Mouse (Mus musculus) midbrain, embryonic 13.5 days (tissue): ENCODE results near the gene Cox6b1. TPM values are rescaled to one million over a fixed set of nuclear protein-coding genes. Genes with fewer than 3 reads are reported as not detected.

Experiments
- ATAC-seq: fragments of 200-750 bp; cut with Nextera tagmentation; 2 replicates; pipeline ENCODE4 v1.8.0; 2017; ENCODE audit warnings: mild to moderate bottlenecking, moderate TSS enrichment, moderate library complexity
- H3K27ac ChIP-seq: fragments of 300-500 bp; sonication (generic); 2 replicates; pipeline ENCODE4 v1.5.1; 2015; ENCODE audit warnings: inconsistent platforms, mild to moderate bottlenecking, moderate library complexity
- H3K27me3 ChIP-seq: fragments of 300-500 bp; sonication (generic); 2 replicates; pipeline ENCODE4 v1.6.1; 2015; ENCODE audit warnings: mild to moderate bottlenecking, inconsistent platforms
- H3K36me3 ChIP-seq: fragments of 300-500 bp; sonication (generic); 2 replicates; pipeline ENCODE4 v1.6.1; 2015; ENCODE audit warnings: mild to moderate bottlenecking, inconsistent platforms
- H3K4me1 ChIP-seq: fragments of 300-500 bp; sonication (generic); replicated peaks from 2 replicates; pipeline ENCODE4 v1.6.1; 2015; ENCODE audit warnings: inconsistent platforms
- H3K4me2 ChIP-seq: fragments of 300-500 bp; sonication (generic); replicated peaks from 2 replicates; pipeline ENCODE4 v1.6.1; 2015; ENCODE audit warnings: moderate library complexity, mild to moderate bottlenecking, inconsistent platforms
- H3K4me3 ChIP-seq: fragments of 300-500 bp; sonication (generic); replicated peaks from 2 replicates; pipeline ENCODE4 v1.5.1; 2015; ENCODE audit warnings: mild to moderate bottlenecking, inconsistent platforms
- H3K9ac ChIP-seq: fragments of 300-500 bp; sonication (generic); replicated peaks from 2 replicates; pipeline ENCODE4 v1.6.1; 2015; ENCODE audit warnings: mild to moderate bottlenecking, inconsistent platforms
- H3K9me3 ChIP-seq: fragments of 300-500 bp; sonication (generic); 2 replicates; pipeline ENCODE4 v1.6.1; 2016; ENCODE audit warnings: mild to moderate bottlenecking, inconsistent platforms
- WGBS: fragments of 180-500 bp; shearing (Covaris S2); methylation state at CpG from one replicate; pipeline ENCODE4 v1.1.7; 2015; 5-methylcytosine and 5-hydroxymethylcytosine counted together
- polyA plus RNA-seq: library from polyadenylated mRNA; unstranded; fragments of >200 nt; fragmentation: Nextera tagmentation; extraction: Ambion mirVana; gene quantifications from 2 replicates; pipeline ENCODE4 v1.2.1, GENCODE M21; 2015

Cox6b1 gene
- polyA plus RNA-seq, 1 experiment from 2014 or later, result 1,055 TPM

DNA sequence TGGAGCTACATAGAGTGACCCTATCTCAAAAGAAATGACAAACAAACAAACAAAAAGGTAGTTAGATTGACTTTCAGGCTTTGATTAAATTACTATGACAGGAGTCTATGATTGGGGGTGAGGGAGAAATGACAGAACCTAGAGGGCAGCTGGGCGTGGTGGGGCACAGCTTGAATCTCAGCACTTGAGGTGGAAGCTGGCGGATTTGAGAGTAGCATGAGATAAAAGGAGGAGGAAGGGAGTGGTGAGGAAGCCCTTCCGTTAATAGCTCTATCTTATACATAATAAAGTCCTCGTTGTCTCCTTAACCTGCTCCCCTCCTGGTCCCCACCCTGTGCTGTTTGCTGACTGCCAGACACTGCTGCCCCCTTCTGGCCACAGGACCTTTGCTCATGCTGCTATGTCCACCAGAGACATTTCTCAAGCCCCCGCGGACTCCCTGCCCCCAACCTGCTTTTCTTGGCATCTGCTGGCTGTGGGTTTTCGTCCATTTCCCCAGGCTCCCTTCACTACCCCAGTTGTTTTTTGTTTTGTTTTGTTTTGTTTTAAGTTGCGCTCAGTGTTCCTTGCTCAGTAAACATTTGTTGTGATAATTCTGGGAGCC is 18.1 kb downstream of the Cox6b1 start:
- 33% methylated on average over 8 of the region's 8 CpGs for WGBS
- no peaks in the 10 kb centered on the region for H3K9me3 ChIP-seq
- no peaks in the 10 kb centered on the region for H3K27me3 ChIP-seq
- peak; percentile 55; the same call in 1 of the 2 replicates for ATAC-seq
- no peak overlapping the region for H3K27ac ChIP-seq
- no peak overlapping the region for H3K4me2 ChIP-seq
- no peak overlapping the region for H3K4me3 ChIP-seq
- H3K36me3 ChIP-seq, result no peaks in the 10 kb centered on the region
- no peak overlapping the region; the same call in 1 of the 2 replicates for H3K9ac ChIP-seq
- no peaks in the 10 kb centered on the region; the same call in 1 of the 2 replicates for H3K4me1 ChIP-seq

GRCm38 (mm10) chr7:30604944-30605343 is 21.0 kb downstream of the Cox6b1 start:
- Histone ChIP-seq H3K9me3 (no peaks in the 10 kb centered on the region), H3K9ac (no peak overlapping the region), H3K4me1 (peaks cover 6% of the 10 kb centered on the region; the same call in 1 of the 2 replicates), H3K36me3 (no peaks in the 10 kb centered on the region), H3K4me3 (no peak overlapping the region), H3K4me2 (no peak overlapping the region), H3K27ac (no peak overlapping the region), H3K27me3 (no peaks in the 10 kb centered on the region)
- 91% methylated on average over 8 of the region's 8 CpGs for WGBS
- ATAC-seq, result no peak

DNA sequence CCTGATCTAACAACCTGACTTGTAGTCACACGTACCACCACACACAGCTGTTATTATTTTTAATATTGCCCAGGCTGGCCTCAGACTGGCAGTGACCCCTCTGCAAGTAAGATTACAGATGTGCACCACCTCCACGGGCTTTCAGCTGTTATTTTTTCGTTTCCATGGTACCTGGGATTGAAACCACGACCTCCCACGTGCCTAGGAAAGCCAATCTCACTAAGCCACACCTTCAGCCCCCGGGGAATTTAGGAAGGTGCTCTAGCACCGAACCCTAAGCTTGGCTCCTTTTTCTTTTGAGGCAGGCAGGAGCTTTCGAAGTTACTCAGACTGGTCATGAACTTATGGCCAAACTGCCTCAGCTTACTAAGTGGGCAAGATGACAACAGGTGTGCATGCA is 21.5 kb downstream of the Cox6b1 start:
- Histone ChIP-seq H3K4me1 (peaks cover 10% of the 10 kb centered on the region; the same call in 1 of the 2 replicates), H3K36me3 (no peaks in the 10 kb centered on the region), H3K27me3 (no peaks in the 10 kb centered on the region), H3K4me2 (no peak overlapping the region), H3K9me3 (no peaks in the 10 kb centered on the region), H3K27ac (no peak overlapping the region), H3K9ac (no peak overlapping the region), H3K4me3 (no peak overlapping the region)
- no peak for ATAC-seq
- WGBS, result 64% methylated on average over 8 of the region's 8 CpGs

DNA sequence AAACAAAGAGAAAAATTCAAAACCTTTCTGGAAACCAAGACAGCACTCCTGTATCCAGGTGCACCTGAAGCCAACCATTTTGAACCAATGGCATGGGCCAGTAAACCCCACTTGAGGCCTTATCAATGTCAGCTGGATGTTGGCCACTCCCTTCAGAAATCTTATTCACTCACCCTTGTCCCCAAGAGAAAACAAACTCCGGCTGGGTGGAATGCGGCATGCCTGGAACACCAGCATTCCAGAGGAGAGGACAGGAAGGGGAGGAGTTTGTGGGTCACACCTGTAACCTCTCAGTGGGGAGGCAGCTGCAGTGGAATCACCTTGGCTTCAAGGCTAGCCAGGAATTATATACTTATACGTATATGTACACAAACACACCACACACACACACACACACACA is 23.4 kb downstream of the Cox6b1 start:
- no peak overlapping the region for H3K27ac ChIP-seq
- H3K4me3 ChIP-seq, result no peak overlapping the region
- no peak for ATAC-seq
- H3K4me1 ChIP-seq, result peaks cover 10% of the 10 kb centered on the region; the same call in 1 of the 2 replicates
- no peaks in the 10 kb centered on the region for H3K27me3 ChIP-seq
- H3K9me3 ChIP-seq, result no peaks in the 10 kb centered on the region
- 62% methylated on average over 3 of the region's 3 CpGs for WGBS
- no peak overlapping the region for H3K4me2 ChIP-seq
- H3K9ac ChIP-seq, result no peak overlapping the region
- H3K36me3 ChIP-seq, result no peaks in the 10 kb centered on the region

DNA sequence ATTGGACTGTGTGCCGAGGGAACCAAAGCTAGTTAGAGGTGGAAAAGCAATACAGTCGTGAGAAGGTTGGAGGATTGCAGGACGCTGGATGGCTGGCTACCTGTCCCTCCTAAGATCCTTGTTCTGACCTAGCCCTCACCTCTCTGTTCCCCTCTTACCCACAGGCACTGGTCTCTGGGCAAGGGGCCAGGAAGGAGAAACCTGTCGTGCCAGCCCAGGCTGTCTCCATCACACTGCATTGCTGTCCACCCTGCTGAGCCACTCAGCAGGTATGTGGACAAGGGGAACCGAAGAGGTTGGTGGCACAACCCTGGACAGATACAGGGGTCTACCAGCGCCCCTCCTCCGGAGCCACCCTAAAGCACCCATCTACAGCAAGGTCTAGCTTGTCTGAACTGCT is 25.3 kb downstream of the Cox6b1 start:
- Histone ChIP-seq H3K27ac (no peak overlapping the region), H3K4me3 (no peak overlapping the region), H3K9me3 (no peaks in the 10 kb centered on the region), H3K36me3 (no peaks in the 10 kb centered on the region), H3K9ac (0 out of 2 replicates have a peak overlapping the region, but pooled peaks have one; percentile 23), H3K27me3 (no peaks in the 10 kb centered on the region), H3K4me1 (peaks cover 10% of the 10 kb centered on the region; the same call in 1 of the 2 replicates), H3K4me2 (0 out of 2 replicates have a peak overlapping the region, but pooled peaks have one; percentile 35)
- 0 out of 2 replicates have a peak, but pooled peaks have one; percentile 2 for ATAC-seq
- 79% methylated on average over 7 of the region's 7 CpGs for WGBS

- WGBS, result 2% methylated on average over 16 of the region's 16 CpGs
- Histone ChIP-seq H3K4me2 (peak overlapping the region; percentile 35), H3K27ac (no peak overlapping the region), H3K4me1 (peaks cover 10% of the 10 kb centered on the region; the same call in 1 of the 2 replicates), H3K36me3 (no peaks in the 10 kb centered on the region), H3K9me3 (no peaks in the 10 kb centered on the region), H3K27me3 (no peaks in the 10 kb centered on the region), H3K4me3 (0 out of 2 replicates have a peak overlapping the region, but pooled peaks have one; percentile 6), H3K9ac (no peak overlapping the region)
- ATAC-seq, result peak; percentile 99
These were observed 26.0 kb downstream of the Cox6b1 start for GRCm38 (mm10) chr7:30599933-30600353.

- H3K4me1 ChIP-seq, result peaks cover 14% of the 10 kb centered on the region
- H3K9me3 ChIP-seq, result no peaks in the 10 kb centered on the region
- no peak within 1 kb of the TSS for H3K4me3 ChIP-seq
- peak within 1 kb of the TSS; percentile 35 for H3K4me2 ChIP-seq
- no peaks in the 10 kb centered on the region for H3K36me3 ChIP-seq
- no peaks in the 10 kb centered on the region for H3K27me3 ChIP-seq
- no peak for ATAC-seq
- no peak within 1 kb of the TSS for H3K27ac ChIP-seq
- H3K9ac ChIP-seq, result no peak within 1 kb of the TSS
- 95% methylated on average over 12 of the region's 12 CpGs for WGBS
These were observed 27.2 kb downstream of the Cox6b1 start, which contains the start of gene Zbtb32 for GRCm38 (mm10) chr7:30598786-30599185. TSS of gene Zbtb32 (minus strand) at chr7:30598909.

DNA sequence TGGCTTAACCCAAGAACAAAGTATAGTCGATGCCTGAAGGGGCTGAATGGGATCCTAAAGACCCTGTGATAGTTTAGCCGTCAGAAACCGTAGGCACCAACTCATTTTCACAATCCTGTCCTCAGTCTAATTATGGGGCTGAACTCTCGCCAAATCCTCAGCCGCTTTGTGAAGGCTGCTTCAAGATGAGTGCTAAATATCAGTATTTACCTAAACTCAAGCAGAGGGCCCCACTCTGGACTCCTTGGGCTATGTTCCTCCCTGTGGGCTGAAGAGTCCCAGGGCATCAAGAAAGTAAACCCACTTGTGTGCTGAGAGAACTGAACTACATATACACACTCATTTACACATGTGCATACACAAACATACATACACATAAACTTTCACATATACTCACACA is 29.1 kb downstream of the Cox6b1 start:
- WGBS, result 71% methylated on average over 5 of the region's 5 CpGs
- H3K9me3 ChIP-seq, result no peaks in the 10 kb centered on the region
- no peaks in the 10 kb centered on the region for H3K36me3 ChIP-seq
- peaks cover 20% of the 10 kb centered on the region for H3K4me1 ChIP-seq
- no peak overlapping the region for H3K4me2 ChIP-seq
- H3K9ac ChIP-seq, result no peak overlapping the region
- no peaks in the 10 kb centered on the region for H3K27me3 ChIP-seq
- no peak for ATAC-seq
- no peak overlapping the region for H3K27ac ChIP-seq
- H3K4me3 ChIP-seq, result no peak overlapping the region

GRCm38 (mm10) chr7:30596093-30596492 is 29.9 kb downstream of the Cox6b1 start:
- WGBS, result 86% methylated on average over 5 of the region's 5 CpGs
- Histone ChIP-seq H3K4me3 (no peak overlapping the region), H3K9ac (no peak overlapping the region), H3K4me2 (no peak overlapping the region), H3K27ac (no peak overlapping the region), H3K9me3 (no peaks in the 10 kb centered on the region), H3K4me1 (peaks cover 24% of the 10 kb centered on the region), H3K36me3 (no peaks in the 10 kb centered on the region), H3K27me3 (no peaks in the 10 kb centered on the region)
- no peak for ATAC-seq

- no peak overlapping the region for H3K4me2 ChIP-seq
- peaks cover 21% of the 10 kb centered on the region for H3K4me1 ChIP-seq
- ATAC-seq, result no peak
- 59% methylated on average over 4 of the region's 4 CpGs for WGBS
- no peak overlapping the region for H3K27ac ChIP-seq
- no peaks in the 10 kb centered on the region for H3K36me3 ChIP-seq
- no peaks in the 10 kb centered on the region for H3K27me3 ChIP-seq
- no peaks in the 10 kb centered on the region for H3K9me3 ChIP-seq
- no peak overlapping the region for H3K9ac ChIP-seq
- H3K4me3 ChIP-seq, result no peak overlapping the region
These were observed 31.4 kb downstream of the Cox6b1 start for GRCm38 (mm10) chr7:30594510-30595024.

- peaks cover 19% of the 10 kb centered on the region for H3K4me1 ChIP-seq
- H3K9me3 ChIP-seq, result no peaks in the 10 kb centered on the region
- H3K36me3 ChIP-seq, result no peaks in the 10 kb centered on the region
- no peaks in the 10 kb centered on the region for H3K27me3 ChIP-seq
- no peak overlapping the region for H3K27ac ChIP-seq
- no peak for ATAC-seq
- H3K9ac ChIP-seq, result peak overlapping the region; percentile 45; the same call in 1 of the 2 replicates
- no peak overlapping the region for H3K4me2 ChIP-seq
- 68% methylated on average over 10 of the region's 10 CpGs for WGBS
- no peak overlapping the region for H3K4me3 ChIP-seq
These were observed 32.1 kb downstream of the Cox6b1 start for GRCm38 (mm10) chr7:30593579-30594509.
